Mouse (Mus musculus) spleen, adult 10 weeks (tissue): ENCODE measurements around the gene Gm4981. TPM values are rescaled to one million over a fixed set of nuclear protein-coding genes. Genes with fewer than 3 reads are reported as not detected.

Experiments used
- polyA plus RNA-seq: library from polyadenylated mRNA; stranded (reverse); fragments of 350-450 nt; fragmentation: Illumina TruSeq; extraction: RNeasy Lipid Tissue Mini Kit (QIAGEN cat#74804); gene quantifications from one replicate; pipeline ENCODE4 v1.2.3, GENCODE M21; 2015; ENCODE audit warnings: low replicate concordance; ENCODE audit not compliant: insufficient read depth

The Gm4981 gene
- not detected for polyA plus RNA-seq

DNA sequence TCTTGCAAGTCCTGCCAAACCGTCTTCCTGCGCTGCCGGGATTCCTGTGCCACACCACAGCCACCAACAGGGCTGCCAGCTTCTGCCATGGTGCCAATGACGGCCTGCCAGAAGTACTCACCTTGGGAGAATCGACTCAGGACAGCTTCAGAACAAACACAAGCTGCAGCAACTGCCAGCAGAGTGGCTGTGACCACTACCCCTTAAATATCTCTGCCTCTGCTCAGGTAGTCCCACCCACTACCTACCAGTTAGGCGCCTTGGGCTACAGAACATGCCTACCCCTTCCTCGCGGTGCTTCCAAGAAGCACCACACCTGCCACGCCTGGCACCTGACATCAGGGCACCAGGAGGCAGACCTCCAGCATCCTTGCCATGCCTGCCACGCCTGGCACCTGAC, at the start of gene Gm4981:
Gene Gm4981 (minus strand): TSS at position 89 of the 400 bp plus-strand sequence.

GRCm38 (mm10) chr10:58255213-58255892, 18.9 kb upstream of the Gm4981 start, which contains the start of gene Gcc2:
Gene Gcc2, plus strand, starts transcription at chr10:58255497.

DNA sequence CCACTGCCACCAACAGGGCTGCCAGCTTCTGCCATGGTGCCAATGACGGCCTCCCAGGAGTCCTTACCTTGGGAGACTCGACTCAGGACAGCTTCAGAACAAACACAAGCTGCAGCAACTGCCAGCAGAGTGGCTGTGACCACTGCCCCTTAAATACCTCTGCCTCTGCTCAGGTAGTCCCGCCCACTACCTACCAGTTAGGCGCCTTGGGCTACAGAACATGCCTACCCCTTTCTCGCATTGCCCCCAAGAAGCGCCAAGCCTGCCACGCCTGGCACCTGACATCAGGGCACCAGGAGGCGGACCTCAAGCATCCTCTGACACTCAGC, 3.9 kb downstream of the Gm4981 start, which contains the start of gene Duxf3:
Gene Duxf3 (minus strand): TSS at position 35 of the 329 bp plus-strand sequence.

GRCm38 (mm10) chr10:58224827-58225785, 11.4 kb downstream of the Gm4981 start, which contains the start of gene AW822073:
Gene AW822073, minus strand, starts transcription at chr10:58224930.

Other genes with a start within 250 kb of the Gm4981 start
- gene AW822073, start 11.8 kb downstream of the Gm4981 start, polyA plus RNA-seq: not detected
- not detected for gene Duxf3, start 4.0 kb downstream of the Gm4981 start, polyA plus RNA-seq
- gene Gcc2, start 18.8 kb upstream of the Gm4981 start, polyA plus RNA-seq: 31.2 TPM
- gene Lims1, start 86.8 kb upstream of the Gm4981 start, polyA plus RNA-seq: 106 TPM
- gene Ranbp2, start 210.2 kb upstream of the Gm4981 start, polyA plus RNA-seq: 95.8 TPM